Mouse (Mus musculus) heart, postnatal 25 days (tissue): ENCODE measurements around the gene Nuak2. TPM values are rescaled to one million over a fixed set of nuclear protein-coding genes. Genes with fewer than 3 reads are reported as not detected.

ENCODE experiments used
- DNase-seq: peaks from one replicate; pipeline ENCODE4 v3.0.0; 2022; ENCODE audit warnings: low spot score
- intact Hi-C: fragments of 180-260 bp; cut with DNase I; formaldehyde crosslinking; loops from one replicate; pipeline ENCODE4 v1.15.1; 2025
- total RNA-seq, 2 experiments: library from RNA; stranded (reverse); gene quantifications; 2 replicates each; pipeline ENCODE4 v1.2.3; 2021

The Nuak2 gene
- total RNA-seq, 2 experiments from 2014 or later = 4.1 to 4.3 TPM

DNA sequence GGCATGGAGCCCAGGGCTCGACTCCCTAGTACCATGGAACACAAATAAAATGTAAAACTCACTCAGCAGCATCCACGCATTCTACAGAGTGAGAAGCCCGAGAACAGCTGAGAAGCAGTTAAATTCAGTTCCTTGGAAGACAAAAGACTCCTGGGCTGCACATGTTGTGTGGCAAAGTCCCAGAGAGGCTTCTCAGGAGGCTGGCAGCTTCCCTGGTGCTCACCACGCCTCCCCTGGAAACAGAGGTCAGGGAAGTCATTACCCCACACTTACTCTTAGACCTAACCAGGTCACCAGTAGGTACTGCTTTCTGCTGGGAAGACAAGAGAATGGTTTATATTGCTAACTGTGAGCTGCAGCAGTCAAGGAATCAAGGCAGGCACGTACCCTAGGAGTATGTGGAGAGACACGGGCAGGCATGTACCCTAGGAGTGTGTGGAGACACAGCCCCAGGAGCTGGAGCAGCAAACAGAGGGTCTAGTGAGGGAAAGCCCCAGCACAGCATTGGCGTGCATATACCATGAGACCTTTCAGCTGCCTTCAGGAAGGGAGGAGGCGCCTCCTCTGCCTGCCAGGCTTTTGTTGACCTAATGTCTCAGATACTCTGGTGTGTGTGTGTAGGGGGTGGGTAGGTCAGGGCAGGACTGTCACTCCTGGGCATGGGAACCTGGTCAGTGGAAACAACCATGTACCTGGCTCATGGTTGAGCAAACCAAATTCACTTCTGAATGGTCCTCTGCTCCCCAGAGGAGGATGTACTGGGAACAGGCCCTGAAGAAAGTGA, 55.6 kb downstream of the Nuak2 start:
- intact Hi-C loops = loop anchor here (2.0 to 5.0 kb wide), 2 partner anchors 17 to 221 kb away; no protein-coding TSS in a partner anchor
- no peak for DNase-seq

DNA sequence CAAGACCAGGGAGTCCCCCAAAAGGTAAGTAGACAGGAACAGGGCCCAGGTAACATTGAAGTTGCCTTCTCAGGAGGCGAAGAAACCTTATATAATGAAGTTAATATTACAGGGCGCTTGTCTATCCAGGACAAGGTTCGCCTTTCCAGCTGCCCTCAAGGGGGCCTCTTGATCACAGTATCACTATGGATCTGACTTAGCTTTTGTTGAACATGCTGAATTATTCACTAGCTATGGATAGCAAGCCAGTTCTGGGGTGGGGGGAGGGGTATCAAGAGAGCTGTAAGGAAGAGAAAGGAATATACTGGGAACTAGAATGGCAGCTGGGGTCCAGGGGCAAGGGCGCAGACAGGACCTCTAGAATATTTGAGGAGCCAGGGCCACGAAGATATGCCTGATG, 56.4 kb downstream of the Nuak2 start:
- DNase-seq = no peak
- intact Hi-C loops = loop anchor here (2.0 to 5.0 kb wide), 2 partner anchors 16 to 220 kb away; no protein-coding TSS in a partner anchor

DNA sequence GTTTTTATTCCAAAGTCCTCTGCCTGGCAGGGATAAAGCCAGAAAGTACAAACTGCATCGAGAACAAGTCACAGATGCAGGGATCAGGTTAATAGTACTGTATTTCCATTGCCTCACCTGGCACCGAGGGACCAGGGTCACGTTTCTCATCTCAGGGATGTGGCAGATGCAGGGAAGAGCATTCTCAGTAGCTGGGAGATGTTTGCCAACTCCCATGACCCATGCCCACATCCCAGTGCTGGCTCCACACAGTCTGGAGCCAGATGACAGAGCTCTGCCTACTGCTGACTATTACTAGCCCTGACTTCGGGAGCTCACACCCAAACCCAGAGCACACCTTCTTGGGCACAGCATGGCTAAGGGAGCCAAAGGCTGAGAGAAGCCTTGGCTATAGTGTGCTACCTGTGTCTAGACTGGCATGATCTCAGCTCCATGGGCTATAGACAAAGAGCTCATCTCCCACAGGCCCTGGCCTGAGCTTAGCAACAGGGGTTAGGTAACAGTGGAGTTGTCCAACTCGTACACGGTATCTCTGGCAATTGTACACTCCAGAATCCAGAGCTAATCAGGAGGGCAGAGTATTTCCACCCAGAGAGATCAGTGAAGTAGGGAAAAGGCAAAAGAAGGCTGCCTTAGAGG, 57.1 kb downstream of the Nuak2 start:
- intact Hi-C loops = loop anchor here (2.0 to 5.0 kb wide), 2 partner anchors 16 to 219 kb away; no protein-coding TSS in a partner anchor
- no peak for DNase-seq

DNA sequence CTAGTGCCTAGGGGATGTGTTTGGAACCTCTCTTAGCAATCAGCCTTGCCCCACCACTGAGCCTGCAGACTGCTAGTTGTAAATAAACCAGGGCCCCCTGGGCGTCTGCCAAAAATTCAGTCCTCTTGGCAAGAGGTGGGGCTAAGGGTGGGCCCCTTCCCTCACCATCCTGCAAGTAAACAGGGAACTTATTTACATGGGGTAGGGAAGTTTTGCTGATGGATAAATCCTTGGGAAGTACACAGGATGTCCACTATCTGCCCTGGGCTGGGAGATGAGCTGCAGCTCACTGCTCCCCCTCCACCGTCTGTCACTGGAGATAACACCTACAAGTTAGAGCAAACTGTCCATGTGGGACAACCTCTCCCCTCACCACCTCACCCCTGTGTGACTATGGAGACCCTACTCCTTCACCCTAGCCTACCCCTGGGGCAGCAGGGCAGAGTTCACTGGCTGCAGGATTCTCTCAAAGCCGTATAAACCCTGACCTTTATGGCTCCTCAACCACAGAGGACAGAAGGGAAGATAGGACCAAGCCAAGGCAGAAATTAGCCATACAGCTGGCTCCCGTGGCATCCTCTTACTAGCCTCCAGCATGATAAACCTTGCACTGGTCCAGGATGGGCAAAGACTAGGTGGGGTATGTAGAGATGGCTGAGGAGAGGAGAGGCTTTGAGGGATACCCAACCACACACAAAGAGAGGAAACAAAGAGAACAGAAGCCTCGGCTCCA, 58.4 kb downstream of the Nuak2 start:
- intact Hi-C loops = loop anchor here (5.0 kb wide), 1 partner anchor 218 kb away; no protein-coding TSS in a partner anchor
- no peak for DNase-seq

DNA sequence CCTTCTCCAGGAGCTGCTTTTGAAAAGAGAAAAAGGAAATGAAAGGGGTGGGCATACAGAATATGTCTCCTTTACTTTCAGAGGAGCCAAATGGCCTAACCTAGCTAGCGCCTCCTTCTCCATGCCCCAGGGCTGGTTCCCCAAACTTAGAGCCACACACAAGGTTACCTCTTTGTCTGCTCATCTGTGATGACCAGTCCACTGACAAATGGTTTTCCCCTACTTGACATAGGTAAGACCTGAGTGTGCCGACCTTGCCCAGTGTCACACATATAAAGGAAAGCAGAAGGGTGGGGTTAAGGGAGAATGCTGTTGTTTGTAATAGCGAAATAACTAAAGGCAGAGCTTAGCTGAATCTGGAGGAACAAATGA, 58.9 kb downstream of the Nuak2 start:
- DNase-seq = no peak
- intact Hi-C loops = loop anchor here (5.0 kb wide), 1 partner anchor 217 kb away; no protein-coding TSS in a partner anchor

DNA sequence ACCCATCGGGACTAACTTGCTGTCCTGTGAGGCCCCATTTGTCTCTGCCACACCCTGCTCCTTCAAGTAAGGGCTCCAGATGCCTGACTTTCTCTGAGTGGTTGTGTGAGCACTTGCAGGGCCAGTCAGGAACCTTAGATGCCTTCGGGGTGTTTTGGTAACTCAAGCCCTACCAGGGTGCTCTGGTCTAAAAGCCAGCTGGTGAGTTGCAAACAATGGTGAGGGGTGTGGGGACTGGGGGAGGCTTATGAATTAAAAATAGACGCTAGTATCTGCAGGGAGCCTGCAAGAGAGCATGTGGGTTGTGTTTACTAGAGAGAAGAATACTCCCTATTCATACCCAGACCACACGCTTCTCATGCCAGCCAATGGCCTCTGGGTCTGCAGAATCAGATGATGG, 59.3 kb downstream of the Nuak2 start:
- intact Hi-C loops = no loop called here
- no peak for DNase-seq

DNA sequence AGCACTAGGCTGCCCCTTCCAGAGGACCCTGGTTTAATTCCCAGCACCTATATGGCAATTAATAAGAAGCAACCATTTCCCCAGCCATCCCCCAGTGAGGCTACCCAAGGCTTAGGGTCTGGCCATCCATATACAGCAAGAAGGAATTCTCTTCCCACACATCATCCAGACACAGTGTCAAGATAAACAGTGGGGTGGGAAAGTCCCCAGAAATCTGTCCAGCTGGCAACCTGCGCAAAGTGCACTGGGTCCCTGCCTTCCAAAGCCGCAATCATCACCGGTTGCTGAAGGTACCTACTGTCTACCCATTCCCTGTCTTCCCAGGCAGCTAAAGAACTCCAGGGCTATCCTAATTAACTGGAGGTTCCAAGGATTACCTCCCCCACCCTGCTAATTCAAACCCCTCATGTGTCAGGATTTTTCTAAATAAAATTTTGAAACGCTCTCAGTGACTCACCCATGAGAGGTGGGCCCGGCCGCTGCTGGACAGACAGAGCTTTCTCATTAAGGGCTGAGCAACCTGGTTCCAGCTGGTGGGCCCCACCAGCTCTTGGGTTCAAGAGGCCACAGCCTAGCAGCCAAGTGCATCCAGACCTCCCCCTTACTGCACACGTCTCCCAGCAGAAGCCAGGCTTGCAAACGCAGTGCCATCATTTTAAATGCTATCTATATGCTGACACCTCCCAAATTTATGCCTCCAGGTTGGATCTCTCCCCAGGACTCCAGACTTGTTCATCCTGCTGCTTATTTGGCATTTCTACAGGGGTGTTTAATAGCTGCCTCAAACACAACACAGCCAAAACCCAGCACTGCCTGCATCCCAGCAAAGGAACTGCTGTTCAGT, 60.5 kb downstream of the Nuak2 start:
- no peak for DNase-seq
- intact Hi-C loops = no loop called here

DNA sequence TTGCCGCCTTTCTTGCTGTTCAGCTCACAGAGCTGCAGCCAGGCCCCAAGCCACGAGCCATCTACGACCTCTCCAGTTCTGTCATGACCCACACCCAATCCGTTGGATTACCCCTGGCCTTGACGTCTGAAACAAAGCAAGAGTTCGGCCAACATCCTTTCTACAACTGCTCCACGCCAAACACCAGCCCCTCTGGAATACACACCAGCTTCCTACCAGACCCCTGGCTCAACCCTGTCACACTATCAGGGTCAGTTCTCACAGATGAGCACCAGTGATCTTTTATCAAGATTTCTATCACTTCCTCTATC, 61.1 kb downstream of the Nuak2 start:
- peak; percentile 46 for DNase-seq
- intact Hi-C loops = no loop called here

DNA sequence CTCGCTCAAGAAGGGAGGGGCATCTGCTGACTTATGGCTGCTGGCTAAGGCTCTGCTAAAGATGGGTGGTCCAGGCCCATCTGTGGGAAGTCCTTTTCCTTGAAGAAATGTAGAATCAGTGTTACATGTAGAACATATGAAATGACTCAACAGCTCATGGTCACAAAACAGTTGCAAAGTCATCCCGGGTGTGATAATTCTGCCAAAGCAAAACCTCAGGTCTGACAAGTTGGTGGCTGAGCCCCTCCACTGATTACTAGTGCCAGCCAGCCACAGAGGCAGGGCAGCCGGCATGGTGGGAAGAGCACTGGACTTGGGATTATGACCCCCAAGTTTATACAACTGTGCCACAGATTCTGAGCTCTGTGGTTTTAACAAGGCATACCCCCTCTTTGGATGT, 61.9 kb downstream of the Nuak2 start:
- intact Hi-C loops = no loop called here
- DNase-seq = no peak

DNA sequence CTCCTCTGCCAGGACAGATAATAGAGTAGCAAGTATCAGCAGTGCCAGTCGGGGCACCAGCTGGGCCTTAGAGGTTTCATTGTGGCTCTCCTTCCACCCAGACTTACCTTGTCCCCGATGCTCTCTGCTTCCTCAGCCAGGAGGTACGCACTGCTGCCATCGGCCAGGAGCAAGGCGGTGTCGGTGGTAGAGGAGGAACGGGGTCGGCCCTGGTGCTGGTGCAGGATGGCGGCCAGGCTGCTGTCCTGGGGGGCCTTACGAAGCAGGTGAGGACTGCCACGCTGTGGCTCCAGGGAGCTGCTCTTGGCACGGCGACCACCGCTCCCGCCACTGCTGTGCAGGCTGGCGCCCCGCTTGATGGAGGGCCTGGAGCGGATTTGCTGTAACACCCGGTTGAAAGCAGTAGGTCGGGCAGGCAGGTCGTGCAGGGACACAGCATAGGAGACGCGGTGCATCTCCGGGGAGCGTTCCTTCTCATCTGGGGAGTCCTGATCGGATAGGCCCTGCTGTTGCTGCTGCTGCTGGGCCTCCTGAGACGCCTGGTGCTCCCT, 64.7 kb downstream of the Nuak2 start:
- no peak for DNase-seq
- intact Hi-C loops = no loop called here

DNA sequence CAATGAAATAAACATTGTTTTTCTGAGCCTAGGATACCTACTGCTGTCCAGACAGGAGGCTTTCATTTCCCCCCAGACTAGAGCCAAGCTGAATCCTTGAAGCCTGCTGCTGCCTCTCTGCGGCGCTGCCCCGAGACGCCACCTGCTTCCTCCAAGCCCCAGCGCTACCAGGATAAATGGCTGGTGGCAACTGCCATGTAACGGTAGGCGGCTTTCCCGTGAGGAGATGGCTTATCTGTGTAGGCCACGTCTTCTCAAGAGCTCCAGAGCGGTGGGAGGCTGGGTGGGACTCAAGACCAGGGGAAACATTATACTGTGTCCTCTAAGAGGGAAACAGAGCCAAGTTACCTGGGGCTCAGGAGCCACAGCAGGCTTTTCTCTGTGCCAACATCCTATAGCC, 66.0 kb downstream of the Nuak2 start:
- intact Hi-C loops = no loop called here
- no peak for DNase-seq

Other genes with a start within 250 kb of the Nuak2 start
- gene Mfsd4a, start 248.1 kb upstream of the Nuak2 start, total RNA-seq = 1 to 10 TPM; 1.3 to 1.6 TPM
- gene Cdk18, start 176.4 kb upstream of the Nuak2 start, total RNA-seq = 10 to 100 TPM; 10.9 to 12.0 TPM
- gene Lemd1, start 124.7 kb upstream of the Nuak2 start, total RNA-seq = not detected
- not detected for gene AC124108.1, start 124.7 kb upstream of the Nuak2 start, total RNA-seq
- not detected for gene Gm10188, start 86.4 kb upstream of the Nuak2 start, total RNA-seq
- 10 to 100 TPM; 22.3 to 28.8 TPM for gene Klhdc8a, start 17.5 kb upstream of the Nuak2 start, total RNA-seq
- gene Tmcc2, start 75.2 kb downstream of the Nuak2 start, total RNA-seq = 10 to 100 TPM; 17.0 to 18.5 TPM
- gene Dstyk, start 101.4 kb downstream of the Nuak2 start, total RNA-seq = 10 to 100 TPM; 17.4 TPM
- gene Rbbp5, start 161.2 kb downstream of the Nuak2 start, total RNA-seq = 10 to 100 TPM; 18.9 to 24.2 TPM
- 1 to 10 TPM; 1.6 TPM for gene Tmem81, start 190.1 kb downstream of the Nuak2 start, total RNA-seq
- 1 to 10 TPM; 3.9 to 7.8 TPM for gene Cntn2, start 227.1 kb downstream of the Nuak2 start, total RNA-seq